Comparison of ENCODE assay signal across 28 mouse cellular contexts in the genomic region with DNA sequence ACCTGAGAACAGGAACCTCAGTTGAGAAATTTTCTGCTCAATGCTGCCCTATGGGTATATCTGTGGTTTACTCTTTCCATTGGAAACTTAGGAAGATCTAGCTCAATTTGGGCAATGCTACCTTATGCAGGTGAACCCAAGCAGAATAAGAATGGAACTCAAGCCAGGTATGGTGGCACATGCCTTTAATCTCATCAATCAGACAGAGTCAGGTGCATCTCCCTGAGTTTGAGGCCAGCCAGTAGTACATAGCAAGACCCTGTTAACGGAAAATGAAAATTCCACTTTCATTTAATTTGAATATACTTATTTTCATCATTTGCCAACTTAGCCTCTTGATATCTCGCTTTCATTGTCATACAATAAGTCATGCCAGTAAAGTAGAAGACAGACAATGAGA. TPM values are rescaled to one million over a fixed set of nuclear protein-coding genes. Genes with fewer than 3 reads are reported as not detected.
DNase-seq lines count a peak whose midpoint lies in the region; ATAC-seq and TF ChIP-seq lines count a peak whose summit lies in the region.
"Had no signal": no experiment of that assay in that cellular context is flagged by ENCODE, and none has a peak within 500 bp of the region (broad histone marks: within the 10 kb centered on the region; RNA-seq: fewer than 3 reads in every experiment).

No protein-coding gene starts in this region.

- no peak overlapping the region for H3K4me3 ChIP-seq in heart, embryonic 13.5 days
- no peak overlapping the region for H3K4me3 ChIP-seq in midbrain, embryonic 11.5 days (ENCODE audit: low read depth, low read length)
- no peak overlapping the region for H3K4me3 ChIP-seq in midbrain, embryonic 13.5 days (replicated peaks)
- no peak overlapping the region for H3K4me3 ChIP-seq in stomach, embryonic 16.5 days (replicated peaks; ENCODE audit: low read length)
- H3K4me3 ChIP-seq in stomach, postnatal 0 days (ENCODE audit: low read depth, low read length), result no peak overlapping the region
- H3K4me3 ChIP-seq: embryonic facial prominence, embryonic 13.5 days; embryonic facial prominence, embryonic 15.5 days; erythroblast, embryonic 14.5 days; forebrain, embryonic 10.5 days; forebrain, embryonic 13.5 days; forebrain, embryonic 15.5 days had no signal

- 0 out of 2 replicates have a peak, but pooled peaks cover 8% of the 10 kb centered on the region for H3K9me3 ChIP-seq in heart, embryonic 13.5 days
- H3K9me3 ChIP-seq in midbrain, embryonic 11.5 days (ENCODE audit: control insufficient read depth, low read length), result no peaks in the 10 kb centered on the region
- H3K9me3 ChIP-seq in midbrain, embryonic 13.5 days, result no peaks in the 10 kb centered on the region
- H3K9me3 ChIP-seq in stomach, embryonic 16.5 days (replicated peaks; ENCODE audit: control insufficient read depth, low read length), result no peaks in the 10 kb centered on the region
- H3K9me3 ChIP-seq in stomach, postnatal 0 days (ENCODE audit: control insufficient read depth, low read length), result no peaks in the 10 kb centered on the region
- H3K9me3 ChIP-seq: embryonic facial prominence, embryonic 15.5 days; forebrain, embryonic 13.5 days; forebrain, embryonic 15.5 days had no signal

- DNase-seq in heart, adult 8-10 months (ENCODE audit: low spot score), result no peak
- no peak for DNase-seq in midbrain, embryonic 11.5 days (ENCODE audit: low spot score, missing footprints)
- DNase-seq in stomach, postnatal 0 days (ENCODE audit: low spot score), result no peak
- DNase-seq: adrenal gland, adult 2 months; adrenal gland, postnatal 10 days; adrenal gland, postnatal 25 days; cerebellum, adult 11 months; cerebellum, adult 18-20 months; cerebellum, adult 8-10 months; cerebellum, adult 9-11 months; cerebellum, postnatal 14 days; cerebellum, postnatal 36 days; embryo, embryonic 11 days had no signal

- H3K4me2 ChIP-seq in heart, embryonic 13.5 days, result no peak overlapping the region
- no peak overlapping the region for H3K4me2 ChIP-seq in midbrain, embryonic 11.5 days
- H3K4me2 ChIP-seq in midbrain, embryonic 13.5 days (replicated peaks), result no peak overlapping the region
- no peak overlapping the region for H3K4me2 ChIP-seq in stomach, embryonic 16.5 days (ENCODE audit: low read depth, low read length)
- no peak overlapping the region for H3K4me2 ChIP-seq in stomach, postnatal 0 days (replicated peaks; ENCODE audit: low read depth)
- H3K4me2 ChIP-seq: embryonic facial prominence, embryonic 13.5 days; embryonic facial prominence, embryonic 15.5 days; forebrain, embryonic 13.5 days; forebrain, embryonic 15.5 days had no signal

- TF ChIP-seq EP300 in stomach, postnatal 0 days (optimal IDR thresholded peaks at IDR 0.05), result no peak

- no peak overlapping the region for H3K9ac ChIP-seq in heart, embryonic 13.5 days
- no peak overlapping the region for H3K9ac ChIP-seq in midbrain, embryonic 11.5 days (ENCODE audit: low read length)
- H3K9ac ChIP-seq in midbrain, embryonic 13.5 days (replicated peaks), result no peak overlapping the region
- H3K9ac ChIP-seq in stomach, embryonic 16.5 days (ENCODE audit: low read length), result no peak overlapping the region
- no peak overlapping the region for H3K9ac ChIP-seq in stomach, postnatal 0 days (ENCODE audit: low read length)
- H3K9ac ChIP-seq: embryonic facial prominence, embryonic 13.5 days; embryonic facial prominence, embryonic 15.5 days; forebrain, embryonic 13.5 days; forebrain, embryonic 15.5 days had no signal

- no peaks in the 10 kb centered on the region for H3K4me1 ChIP-seq in heart, embryonic 13.5 days
- H3K4me1 ChIP-seq in midbrain, embryonic 11.5 days (ENCODE audit: control insufficient read depth, insufficient read depth, low read length), result no peaks in the 10 kb centered on the region
- no peaks in the 10 kb centered on the region for H3K4me1 ChIP-seq in midbrain, embryonic 13.5 days (replicated peaks)
- no peaks in the 10 kb centered on the region for H3K4me1 ChIP-seq in stomach, embryonic 16.5 days (ENCODE audit: control insufficient read depth, insufficient read depth, low read length)
- no peaks in the 10 kb centered on the region for H3K4me1 ChIP-seq in stomach, postnatal 0 days (replicated peaks; ENCODE audit: control insufficient read depth, insufficient read depth)
- H3K4me1 ChIP-seq: embryonic facial prominence, embryonic 13.5 days; embryonic facial prominence, embryonic 15.5 days; forebrain, embryonic 10.5 days; forebrain, embryonic 13.5 days; forebrain, embryonic 15.5 days had no signal

- no peak for TF ChIP-seq CTCF in stomach, postnatal 0 days (IDR thresholded peaks at IDR 0.05; ENCODE audit: low read depth)

- ATAC-seq in heart, embryonic 13.5 days (ENCODE audit: extremely low read depth, insufficient number of reproducible peaks, low FRiP score, low TSS enrichment), result peak; percentile 51; the same call in 1 of the 2 replicates
- 0 out of 2 replicates have a peak, but pooled peaks have one; percentile 19 for ATAC-seq in midbrain, embryonic 11.5 days (ENCODE audit: low FRiP score)
- ATAC-seq in midbrain, embryonic 13.5 days, result no peak
- ATAC-seq in stomach, embryonic 16.5 days (ENCODE audit: insufficient read depth, low FRiP score), result 0 out of 2 replicates have a peak, but pooled peaks have one; percentile 13
- no peak for ATAC-seq in stomach, postnatal 0 days (ENCODE audit: low FRiP score, low TSS enrichment)
- ATAC-seq: forebrain, embryonic 13.5 days; forebrain, embryonic 15.5 days had no signal

- WGBS in heart, embryonic 13.5 days, result 60% methylated on average over 2 of the region's 2 CpGs
- 67% methylated on average over 2 of the region's 2 CpGs for WGBS in midbrain, embryonic 11.5 days
- WGBS in midbrain, embryonic 13.5 days, result 71% methylated on average over 2 of the region's 2 CpGs
- 67% methylated on average over 2 of the region's 2 CpGs for WGBS in stomach, embryonic 16.5 days
- 73% methylated on average over 2 of the region's 2 CpGs for WGBS in stomach, postnatal 0 days

- H3K36me3 ChIP-seq in heart, embryonic 13.5 days, result no peaks in the 10 kb centered on the region
- no peaks in the 10 kb centered on the region for H3K36me3 ChIP-seq in midbrain, embryonic 11.5 days (ENCODE audit: control insufficient read depth, insufficient read depth, low read length)
- no peaks in the 10 kb centered on the region for H3K36me3 ChIP-seq in midbrain, embryonic 13.5 days
- no peaks in the 10 kb centered on the region for H3K36me3 ChIP-seq in stomach, embryonic 16.5 days (ENCODE audit: control insufficient read depth, insufficient read depth, low read length)
- no peaks in the 10 kb centered on the region for H3K36me3 ChIP-seq in stomach, postnatal 0 days (ENCODE audit: control insufficient read depth, insufficient read depth, low read length)
- H3K36me3 ChIP-seq: embryonic facial prominence, embryonic 13.5 days; embryonic facial prominence, embryonic 15.5 days; forebrain, embryonic 10.5 days; forebrain, embryonic 15.5 days had no signal

- no peak overlapping the region for H3K27ac ChIP-seq in heart, embryonic 13.5 days (replicated peaks)
- no peak overlapping the region for H3K27ac ChIP-seq in midbrain, embryonic 11.5 days (ENCODE audit: low read depth, low read length)
- H3K27ac ChIP-seq in midbrain, embryonic 13.5 days, result no peak overlapping the region
- no peak overlapping the region for H3K27ac ChIP-seq in stomach, embryonic 16.5 days (ENCODE audit: low read length)
- no peak overlapping the region for H3K27ac ChIP-seq in stomach, postnatal 0 days (replicated peaks)
- H3K27ac ChIP-seq: embryonic facial prominence, embryonic 13.5 days; embryonic facial prominence, embryonic 15.5 days; forebrain, embryonic 10.5 days; forebrain, embryonic 13.5 days; forebrain, embryonic 15.5 days had no signal

- no peaks in the 10 kb centered on the region for H3K27me3 ChIP-seq in heart, embryonic 13.5 days (replicated peaks)
- no peaks in the 10 kb centered on the region for H3K27me3 ChIP-seq in midbrain, embryonic 11.5 days (ENCODE audit: control insufficient read depth, insufficient read depth, low read length)
- H3K27me3 ChIP-seq in midbrain, embryonic 13.5 days, result no peaks in the 10 kb centered on the region
- H3K27me3 ChIP-seq in stomach, embryonic 16.5 days (ENCODE audit: control insufficient read depth, insufficient read depth, low read length), result no peaks in the 10 kb centered on the region
- H3K27me3 ChIP-seq in stomach, postnatal 0 days (ENCODE audit: control insufficient read depth, insufficient read depth, low read length), result no peaks in the 10 kb centered on the region
- H3K27me3 ChIP-seq: embryonic facial prominence, embryonic 13.5 days; embryonic facial prominence, embryonic 15.5 days; forebrain, embryonic 13.5 days; forebrain, embryonic 15.5 days had no signal

RNA-seq across cellular contexts. Expression of a gene that starts 2.1 kb away (rescaled TPM):
- polyA plus RNA-seq in heart, embryonic 13.5 days (2015; fragmentation: Nextera tagmentation; extraction: Ambion mirVana), result not detected in 2 replicates
- not detected for total RNA-seq in heart, adult 8-10 months (2022)
- not detected in 2 replicates for polyA plus RNA-seq in midbrain, embryonic 11.5 days (2014; fragmentation: Nextera tagmentation; extraction: Ambion mirVana)
- not detected in 2 replicates for polyA plus RNA-seq in midbrain, embryonic 13.5 days (2015; fragmentation: Nextera tagmentation; extraction: Ambion mirVana)
- 0.67 and 0.77 TPM in 2 replicates for polyA plus RNA-seq in stomach, embryonic 16.5 days (2015; fragmentation: Nextera tagmentation; extraction: Ambion mirVana)
- not detected in 2 replicates for polyA plus RNA-seq in stomach, postnatal 0 days (2015; fragmentation: Nextera tagmentation; extraction: Ambion mirVana)
- total RNA-seq: adrenal gland, adult 2 months; adrenal gland, postnatal 10 days; adrenal gland, postnatal 25 days; common myeloid progenitor, adult 5-6 weeks; ES-E14; MEL had no signal
- polyA plus RNA-seq: adrenal gland, adult 2 months; brain, embryonic 14.5 days; C2C12; embryonic facial prominence, embryonic 11.5 days; embryonic facial prominence, embryonic 13.5 days; embryonic facial prominence, embryonic 15.5 days; erythroblast, embryonic 14.5 days; forebrain, embryonic 10.5 days; forebrain, embryonic 13.5 days; forebrain, embryonic 15.5 days had no signal

Comparison
In these comparisons a context has a peak if more than half of its experiments do, and no peak if none do; other contexts are left out.
1. ATAC-seq: peak in heart, embryonic 13.5 days (single experiment), midbrain, embryonic 11.5 days (single experiment) and stomach, embryonic 16.5 days (single experiment); none in midbrain, embryonic 13.5 days (single experiment) and stomach, postnatal 0 days (single experiment).